Mouse (Mus musculus) central nervous system, embryonic 11.5 days (tissue): Measurements from ENCODE around the gene Ciita. TPM values are rescaled to one million over a fixed set of nuclear protein-coding genes. Genes with fewer than 3 reads are reported as not detected.

Experiments used
- polyA plus RNA-seq: library from polyadenylated mRNA; depleted of rRNA; stranded (reverse); fragments of >200 nt; gene quantifications from 2 replicates; pipeline ENCODE4 v1.2.3, GENCODE M21; 2012; rRNA removed

Gene Ciita
- polyA plus RNA-seq: 0.01 and 0.02 TPM in 2 replicates

DNA sequence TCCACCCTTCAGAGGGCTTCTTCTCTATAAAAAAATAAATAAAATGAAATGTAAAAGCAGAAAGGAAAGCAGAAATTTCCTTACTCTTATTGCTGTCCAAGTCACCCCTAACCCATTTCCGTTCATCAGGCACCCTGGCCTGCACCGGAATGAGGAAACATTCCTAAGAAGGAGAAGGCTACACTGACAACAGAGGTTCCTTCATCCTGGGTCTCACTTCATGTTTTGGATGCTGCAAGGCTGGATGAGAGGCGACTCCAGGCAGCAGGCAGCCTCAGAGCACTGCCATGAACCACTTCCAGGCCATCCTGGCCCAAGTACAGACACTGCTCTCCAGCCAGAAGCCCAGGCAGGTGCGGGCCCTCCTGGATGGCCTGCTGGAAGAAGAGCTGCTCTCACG is at the start of gene Ciita:
TSS of gene Ciita (plus strand) at position 203 of the 400 bp plus-strand sequence.

DNA sequence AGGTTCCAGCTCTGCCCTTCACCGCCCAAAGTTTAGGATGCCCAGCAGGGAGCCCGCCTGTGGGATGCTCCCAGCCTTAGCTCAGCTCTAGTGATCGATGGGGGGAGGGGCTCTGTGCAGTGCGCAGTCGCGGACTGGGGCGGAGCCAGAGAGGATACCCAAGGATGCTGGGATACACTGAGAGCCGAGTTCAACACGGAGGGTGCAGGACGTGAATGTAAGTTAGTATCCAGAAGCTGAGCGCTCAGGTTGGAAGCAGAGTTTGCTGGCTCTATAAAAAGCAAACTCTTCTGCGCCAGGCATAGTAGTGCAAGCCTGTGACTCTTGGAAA is 32.6 kb upstream of the Ciita start, which contains the start of gene Tvp23a:
TSS of gene Tvp23a (minus strand) at position 99 of the 331 bp plus-strand sequence.

DNA sequence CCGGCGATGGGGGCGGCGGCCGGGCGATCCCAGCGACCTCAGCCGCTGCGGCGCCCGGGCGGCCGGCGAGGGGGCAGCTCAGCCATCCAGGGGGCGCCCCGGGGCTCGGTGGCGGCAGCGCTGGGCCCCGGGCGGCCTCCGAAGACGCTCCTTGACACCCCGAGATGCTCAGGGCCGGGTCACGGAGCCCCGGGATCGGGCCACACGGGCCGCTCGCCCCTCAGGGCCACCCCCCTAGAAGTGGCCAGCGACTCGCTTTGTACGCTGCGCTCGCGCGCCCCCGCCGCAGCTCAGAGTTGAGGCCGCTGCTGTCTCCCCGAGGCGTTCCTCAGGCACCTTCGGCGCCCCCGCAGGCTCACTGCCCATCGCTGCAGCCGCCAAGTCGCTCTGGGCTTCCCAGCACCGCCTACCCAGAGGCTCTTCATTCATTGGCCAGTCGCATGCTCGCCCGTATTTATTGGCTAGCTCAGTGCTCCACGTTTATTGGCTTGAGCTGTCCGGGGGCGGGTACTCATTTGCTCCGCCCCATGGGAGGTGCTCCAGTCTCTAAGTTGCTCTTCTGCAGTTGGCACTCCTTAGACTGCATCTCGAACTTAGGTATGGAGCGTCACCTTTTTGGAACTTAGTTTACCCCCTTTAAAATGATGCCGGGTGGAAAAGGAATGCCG is 63.0 kb downstream of the Ciita start, which contains the start of gene Dexi:
TSS of gene Dexi (minus strand) at position 357 of the 668 bp plus-strand sequence.

GRCm38 (mm10) chr16:10544995-10545622 is 65.2 kb downstream of the Ciita start, which contains the start of gene Clec16a:
Clec16a (plus strand) TSS chr16:10545339.

Other genes with a start within 250 kb of the Ciita start
- gene Emp2, start 166.1 kb upstream of the Ciita start, polyA plus RNA-seq: 3.2 and 6.1 TPM in 2 replicates
- 0.17 and 0.21 TPM in 2 replicates for gene Tekt5, start 84.6 kb upstream of the Ciita start, polyA plus RNA-seq
- 50.0 and 50.7 TPM in 2 replicates for gene Nubp1, start 68.1 kb upstream of the Ciita start, polyA plus RNA-seq
- gene Tvp23a, start 32.7 kb upstream of the Ciita start, polyA plus RNA-seq: 19.3 and 23.6 TPM in 2 replicates
- 29.3 and 31.9 TPM in 2 replicates for gene Dexi, start 63.0 kb downstream of the Ciita start, polyA plus RNA-seq
- gene Clec16a, start 65.3 kb downstream of the Ciita start, polyA plus RNA-seq: 15.2 and 15.7 TPM in 2 replicates